Mouse (Mus musculus): Measurements from ENCODE around the gene Insyn1.

Gene Insyn1

GRCm38 (mm10) chr9:58487076-58487475, 1.3 kb upstream of the Insyn1 start:
- DNase-seq (ENCODE audit: low spot score): no peak

- no peak for DNase-seq (ENCODE audit: low spot score)
Measured at GRCm38 (mm10) chr9:58489133-58489864, 896 bp downstream of the Insyn1 start.

- DNase-seq (ENCODE audit: low spot score): no peak
Measured at GRCm38 (mm10) chr9:58489865-58490165, 1.4 kb downstream of the Insyn1 start.

GRCm38 (mm10) chr9:58490391-58490790, 2.0 kb downstream of the Insyn1 start:
- DNase-seq (ENCODE audit: low spot score): no peak

- no peak for DNase-seq (ENCODE audit: low spot score)
Measured at GRCm38 (mm10) chr9:58495035-58495434, 6.6 kb downstream of the Insyn1 start.

- no peak for DNase-seq (ENCODE audit: low spot score)
Measured at GRCm38 (mm10) chr9:58496470-58497182, 8.2 kb downstream of the Insyn1 start.

- DNase-seq (ENCODE audit: low spot score): no peak
Measured at GRCm38 (mm10) chr9:58497942-58498341, 9.5 kb downstream of the Insyn1 start.

- DNase-seq (ENCODE audit: low spot score): no peak
Measured at GRCm38 (mm10) chr9:58500946-58501345, 12.5 kb downstream of the Insyn1 start.

GRCm38 (mm10) chr9:58507216-58508005, 19.0 kb downstream of the Insyn1 start:
- no peak for DNase-seq (ENCODE audit: low spot score)

- no peak for DNase-seq (ENCODE audit: low spot score)
Measured at GRCm38 (mm10) chr9:58510452-58510851, 22.0 kb downstream of the Insyn1 start.

- DNase-seq (ENCODE audit: low spot score): no peak
Measured at GRCm38 (mm10) chr9:58513749-58514148, 25.3 kb downstream of the Insyn1 start.

- DNase-seq (ENCODE audit: low spot score): no peak
Measured at GRCm38 (mm10) chr9:58516480-58516879, 28.1 kb downstream of the Insyn1 start.

- DNase-seq (ENCODE audit: low spot score): no peak
Measured at GRCm38 (mm10) chr9:58517866-58518750, 29.7 kb downstream of the Insyn1 start.

GRCm38 (mm10) chr9:58519953-58520352, 31.6 kb downstream of the Insyn1 start:
- DNase-seq (ENCODE audit: low spot score): no peak

GRCm38 (mm10) chr9:58520816-58521581, 32.6 kb downstream of the Insyn1 start:
- no peak for DNase-seq (ENCODE audit: low spot score)

GRCm38 (mm10) chr9:58521883-58522423, 33.5 kb downstream of the Insyn1 start:
- peak; percentile 30 for DNase-seq (ENCODE audit: low spot score)

- no peak for DNase-seq (ENCODE audit: low spot score)
Measured at GRCm38 (mm10) chr9:58525108-58525507, 36.7 kb downstream of the Insyn1 start.

GRCm38 (mm10) chr9:58527841-58528240, 39.4 kb downstream of the Insyn1 start:
- DNase-seq (ENCODE audit: low spot score): no peak

GRCm38 (mm10) chr9:58530407-58530806, 42.0 kb downstream of the Insyn1 start:
- DNase-seq (ENCODE audit: low spot score): no peak

GRCm38 (mm10) chr9:58532236-58532635, 43.8 kb downstream of the Insyn1 start:
- no peak for DNase-seq (ENCODE audit: low spot score)

- DNase-seq (ENCODE audit: low spot score): no peak
Measured at GRCm38 (mm10) chr9:58533322-58533721, 44.9 kb downstream of the Insyn1 start.
